Mouse (Mus musculus): ENCODE measurements around the gene Rab30.
"Not testable (repeated sequence)": the region's sequence is repeated elsewhere in the genome, so short reads cannot be mapped to it uniquely, and the experiment has no call there.

Rab30 gene

GRCm38 (mm10) chr7:92741152-92741860, at the start of gene Rab30:
Gene Rab30 (plus strand): TSS chr7:92741603.
- DNase-seq (ENCODE audit: low spot score) = peak; percentile 92

- DNase-seq (ENCODE audit: low spot score) = no peak
Observed at GRCm38 (mm10) chr7:92696395-92696794, 45.0 kb upstream of the Rab30 start.

GRCm38 (mm10) chr7:92698770-92699169, 42.6 kb upstream of the Rab30 start:
- peak; percentile 6 for DNase-seq (ENCODE audit: low spot score)

- DNase-seq (ENCODE audit: low spot score) = no peak
Observed at GRCm38 (mm10) chr7:92703661-92704060, 37.7 kb upstream of the Rab30 start.

GRCm38 (mm10) chr7:92705534-92705933, 35.9 kb upstream of the Rab30 start:
- DNase-seq (ENCODE audit: low spot score) = no peak

GRCm38 (mm10) chr7:92706711-92707110, 34.7 kb upstream of the Rab30 start:
- no peak for DNase-seq (ENCODE audit: low spot score)

GRCm38 (mm10) chr7:92709573-92709972, 31.8 kb upstream of the Rab30 start:
- no peak for DNase-seq (ENCODE audit: low spot score)

- DNase-seq (ENCODE audit: low spot score) = no peak
Observed at GRCm38 (mm10) chr7:92711593-92711992, 29.8 kb upstream of the Rab30 start.

GRCm38 (mm10) chr7:92715055-92715454, 26.3 kb upstream of the Rab30 start:
- no peak for DNase-seq (ENCODE audit: low spot score)

- no peak for DNase-seq (ENCODE audit: low spot score)
Observed at GRCm38 (mm10) chr7:92720156-92720905, 21.1 kb upstream of the Rab30 start.

GRCm38 (mm10) chr7:92723750-92724149, 17.7 kb upstream of the Rab30 start:
- DNase-seq (ENCODE audit: low spot score) = peak; percentile 59

GRCm38 (mm10) chr7:92724261-92724660, 17.1 kb upstream of the Rab30 start:
- DNase-seq (ENCODE audit: low spot score) = no peak

GRCm38 (mm10) chr7:92729583-92729982, 11.8 kb upstream of the Rab30 start:
- DNase-seq (ENCODE audit: low spot score) = not testable (repeated sequence)

GRCm38 (mm10) chr7:92730465-92730864, 10.9 kb upstream of the Rab30 start:
- DNase-seq (ENCODE audit: low spot score) = no peak

GRCm38 (mm10) chr7:92730959-92731358, 10.4 kb upstream of the Rab30 start:
- DNase-seq (ENCODE audit: low spot score) = no peak

- DNase-seq (ENCODE audit: low spot score) = no peak
Observed at GRCm38 (mm10) chr7:92732136-92732535, 9.3 kb upstream of the Rab30 start.

GRCm38 (mm10) chr7:92737560-92737959, 3.8 kb upstream of the Rab30 start:
- DNase-seq (ENCODE audit: low spot score) = no peak

GRCm38 (mm10) chr7:92739956-92740355, 1.4 kb upstream of the Rab30 start:
- DNase-seq (ENCODE audit: low spot score) = no peak

GRCm38 (mm10) chr7:92740411-92741115, 840 bp upstream of the Rab30 start:
- no peak for DNase-seq (ENCODE audit: low spot score)

- peak; percentile 34 for DNase-seq (ENCODE audit: low spot score)
Observed at GRCm38 (mm10) chr7:92741861-92742249, 452 bp downstream of the Rab30 start.

GRCm38 (mm10) chr7:92742341-92742741, 938 bp downstream of the Rab30 start:
- no peak for DNase-seq (ENCODE audit: low spot score)

GRCm38 (mm10) chr7:92742774-92743173, 1.4 kb downstream of the Rab30 start:
- peak; percentile 48 for DNase-seq (ENCODE audit: low spot score)

GRCm38 (mm10) chr7:92743325-92743724, 1.9 kb downstream of the Rab30 start:
- DNase-seq (ENCODE audit: low spot score) = no peak

Measured in urinary bladder, postnatal 14 days (tissue).